Mouse (Mus musculus) embryonic facial prominence, embryonic 12.5 days (tissue): ENCODE results near the gene Evc. TPM values are rescaled to one million over a fixed set of nuclear protein-coding genes. Genes with fewer than 3 reads are reported as not detected.

Experiments
- ATAC-seq: fragments of 200-750 bp; cut with Nextera tagmentation; 2 replicates; pipeline ENCODE4 v1.8.0; 2017; ENCODE audit not compliant: insufficient number of reproducible peaks, insufficient read depth, low FRiP score, low TSS enrichment
- H3K27ac ChIP-seq: fragments of 300-500 bp; sonication (generic); 2 replicates; pipeline ENCODE4 v1.5.1; 2016; ENCODE audit warnings: mild to moderate bottlenecking
- H3K27me3 ChIP-seq: fragments of 300-500 bp; sonication (generic); 2 replicates; pipeline ENCODE4 v1.6.1; 2016; ENCODE audit warnings: mild to moderate bottlenecking, moderate library complexity
- H3K36me3 ChIP-seq: fragments of 300-500 bp; sonication (generic); 2 replicates; pipeline ENCODE4 v1.6.1; 2016; ENCODE audit warnings: mild to moderate bottlenecking
- H3K4me1 ChIP-seq: fragments of 300-500 bp; sonication (generic); 2 replicates; pipeline ENCODE4 v1.6.1; 2016
- H3K4me2 ChIP-seq: fragments of 300-500 bp; sonication (generic); replicated peaks from 2 replicates; pipeline ENCODE4 v1.6.1; 2016; ENCODE audit warnings: mild to moderate bottlenecking, moderate library complexity
- H3K4me3 ChIP-seq: fragments of 300-500 bp; sonication (generic); 2 replicates; pipeline ENCODE4 v1.5.1; 2016; ENCODE audit warnings: mild to moderate bottlenecking
- H3K9ac ChIP-seq: fragments of 300-500 bp; sonication (generic); 2 replicates; pipeline ENCODE4 v1.6.1; 2016; ENCODE audit warnings: mild to moderate bottlenecking, moderate library complexity
- H3K9me3 ChIP-seq: fragments of 300-500 bp; sonication (generic); 2 replicates; pipeline ENCODE4 v1.6.1; 2016; ENCODE audit warnings: mild to moderate bottlenecking, moderate library complexity
- WGBS: fragments of 180-500 bp; shearing (Covaris S2); methylation state at CpG from one replicate; pipeline ENCODE4 v1.1.7; 2016; 5-methylcytosine and 5-hydroxymethylcytosine counted together
- polyA plus RNA-seq: library from polyadenylated mRNA; unstranded; fragments of >200 nt; fragmentation: Nextera tagmentation; extraction: Ambion mirVana; gene quantifications from 2 replicates; pipeline ENCODE4 v1.2.1, GENCODE M21; 2016

The Evc gene
- polyA plus RNA-seq, 1 experiment from 2014 or later: 39.2 TPM

DNA sequence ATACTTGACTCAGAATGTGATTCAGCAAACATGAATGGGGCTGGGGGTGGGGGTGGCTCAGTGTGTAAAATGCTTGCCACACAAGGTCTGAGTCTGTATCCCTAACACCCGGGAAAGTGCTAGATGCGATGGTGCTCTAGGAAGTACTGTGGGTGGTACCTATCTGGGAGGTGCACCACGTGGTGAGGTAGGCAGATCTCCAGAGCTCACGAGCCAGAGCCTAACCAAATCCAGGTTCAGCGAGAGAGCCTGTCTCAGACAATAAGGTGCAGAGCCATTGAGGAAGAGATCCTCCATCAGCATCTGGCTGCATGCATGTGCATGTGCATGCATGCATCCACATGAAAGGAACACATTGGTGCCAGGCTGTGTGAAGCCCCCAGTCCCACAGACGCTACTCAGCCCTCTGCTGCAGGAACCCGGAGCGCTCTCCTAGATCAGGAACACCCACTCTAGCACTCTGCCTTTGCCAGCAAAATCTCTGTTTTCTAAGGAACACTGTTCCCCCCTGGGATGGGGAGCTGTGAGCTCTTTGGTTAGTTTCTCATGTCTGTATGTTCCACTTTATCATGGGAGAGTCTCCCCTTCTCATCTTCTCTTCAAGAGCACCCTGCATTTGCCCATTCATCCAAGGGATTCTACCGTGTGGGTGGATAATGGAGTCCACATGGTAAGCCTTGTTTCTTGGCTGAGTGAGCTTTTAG lies 84.4 kb downstream of the Evc start:
- Histone ChIP-seq H3K27me3 (peaks cover under 1% of the 10 kb centered on the region), H3K36me3 (no peaks in the 10 kb centered on the region), H3K9me3 (no peaks in the 10 kb centered on the region), H3K4me2 (no peak overlapping the region), H3K4me1 (no peaks in the 10 kb centered on the region), H3K27ac (no peak overlapping the region), H3K4me3 (no peak overlapping the region), H3K9ac (no peak overlapping the region)
- no peak for ATAC-seq
- WGBS: 81% methylated on average over 9 of the region's 9 CpGs

DNA sequence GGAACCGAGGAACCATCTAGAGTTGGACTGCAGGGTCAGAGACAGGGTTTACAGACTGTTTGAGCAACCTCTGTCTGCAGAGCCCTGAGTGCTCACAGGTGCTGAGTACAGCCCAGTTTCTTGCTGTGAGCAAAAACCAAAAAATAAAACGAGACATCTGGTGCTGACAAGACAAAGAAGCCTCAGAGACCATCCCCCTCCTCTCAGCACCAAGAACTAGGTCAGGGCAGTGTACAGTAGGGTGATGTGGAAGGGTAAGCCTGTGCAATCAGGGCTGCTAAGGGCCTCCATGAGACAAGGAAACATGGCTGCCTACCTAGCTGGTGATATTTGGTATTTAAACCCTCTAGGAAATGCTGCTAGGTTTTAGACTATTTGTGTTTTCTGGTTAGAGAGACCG lies 85.1 kb downstream of the Evc start:
- Histone ChIP-seq H3K4me1 (peaks cover 2% of the 10 kb centered on the region; the same call in 1 of the 2 replicates), H3K4me2 (no peak overlapping the region), H3K9me3 (no peaks in the 10 kb centered on the region), H3K9ac (no peak overlapping the region), H3K36me3 (no peaks in the 10 kb centered on the region), H3K4me3 (no peak overlapping the region), H3K27me3 (peaks cover 7% of the 10 kb centered on the region), H3K27ac (no peak overlapping the region)
- 70% methylated on average over 3 of the region's 3 CpGs for WGBS
- no peak for ATAC-seq

- peaks cover 15% of the 10 kb centered on the region; the same call in 1 of the 2 replicates for H3K4me1 ChIP-seq
- no peaks in the 10 kb centered on the region for H3K36me3 ChIP-seq
- no peak for ATAC-seq
- no peak overlapping the region for H3K27ac ChIP-seq
- H3K4me2 ChIP-seq: no peak overlapping the region
- peaks cover 35% of the 10 kb centered on the region for H3K27me3 ChIP-seq
- no peaks in the 10 kb centered on the region for H3K9me3 ChIP-seq
- WGBS: 78% methylated on average over 3 of the region's 3 CpGs
- no peak overlapping the region for H3K4me3 ChIP-seq
- no peak overlapping the region for H3K9ac ChIP-seq
Measured at GRCm38 (mm10) chr5:37248870-37249269, 87.8 kb downstream of the Evc start.

DNA sequence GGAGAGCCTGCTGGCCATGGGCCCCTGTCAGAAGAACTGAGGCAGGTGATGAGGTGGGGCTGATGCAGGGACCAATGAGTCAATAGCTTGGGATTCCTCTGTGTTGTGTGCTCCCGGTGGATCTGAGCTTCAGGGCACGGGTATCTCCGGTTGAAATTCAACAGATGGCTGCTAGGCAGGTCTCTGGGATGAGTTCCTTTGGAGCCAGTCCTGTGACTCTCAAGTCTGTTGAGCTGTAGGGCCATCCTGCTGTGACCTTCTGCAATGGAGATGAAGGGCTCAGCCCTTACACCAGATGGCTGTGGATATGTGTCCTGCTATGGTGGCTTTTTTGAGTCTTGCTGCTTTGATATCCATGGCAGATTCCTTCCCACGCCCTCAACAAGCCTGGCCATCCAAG lies 89.2 kb downstream of the Evc start:
- WGBS: 64% methylated on average over 4 of the region's 4 CpGs
- no peak for ATAC-seq
- Histone ChIP-seq H3K9me3 (no peaks in the 10 kb centered on the region), H3K4me1 (peaks cover 16% of the 10 kb centered on the region), H3K4me3 (peak overlapping the region; percentile 58; the same call in 1 of the 2 replicates), H3K4me2 (peak overlapping the region; percentile 92), H3K27me3 (peaks cover 48% of the 10 kb centered on the region), H3K9ac (no peak overlapping the region), H3K36me3 (no peaks in the 10 kb centered on the region), H3K27ac (no peak overlapping the region)

DNA sequence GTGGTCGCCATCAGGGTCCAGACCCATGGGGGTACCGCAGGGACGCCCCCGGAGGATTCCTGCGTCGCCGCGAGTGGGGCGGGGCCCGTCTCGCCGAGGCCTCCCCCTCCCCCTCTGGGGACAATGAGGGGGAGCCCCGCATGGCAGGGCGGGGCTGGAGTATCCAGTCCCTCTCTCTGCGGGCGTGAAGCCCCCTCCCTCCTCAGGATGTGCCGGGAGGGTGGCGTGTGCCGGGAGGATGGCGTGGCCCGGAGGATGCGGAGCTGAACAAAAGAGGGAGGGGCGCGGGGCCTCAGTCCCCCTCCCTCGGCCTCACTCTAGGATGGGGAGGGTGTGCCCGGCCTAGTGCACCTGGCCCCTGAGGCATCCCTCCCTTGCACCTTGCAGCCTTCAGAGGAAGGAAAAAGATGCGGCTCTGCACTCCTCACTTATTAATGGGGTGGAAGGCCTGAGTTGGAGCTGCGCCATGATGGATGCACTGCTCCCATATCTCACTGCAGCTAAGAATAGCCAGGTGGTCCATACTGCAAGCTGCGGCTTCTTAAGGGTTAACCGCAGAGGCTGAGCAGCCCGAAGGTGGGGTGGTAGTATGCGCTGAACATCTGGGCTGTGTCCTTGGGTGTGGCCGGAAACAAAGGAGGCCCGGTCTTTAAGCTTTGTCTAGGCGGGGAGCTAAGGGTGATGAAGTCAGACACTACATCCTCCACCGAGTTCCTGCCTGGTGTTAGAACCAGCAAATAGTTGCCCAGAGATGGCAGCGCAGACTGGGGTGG lies 90.4 kb downstream of the Evc start:
- Histone ChIP-seq H3K27ac (peak overlapping the region; percentile 69), H3K36me3 (no peaks in the 10 kb centered on the region), H3K9ac (peak overlapping the region; percentile 54), H3K9me3 (no peaks in the 10 kb centered on the region), H3K4me3 (peak overlapping the region; percentile 58), H3K4me2 (peak overlapping the region; percentile 92), H3K27me3 (peaks cover 59% of the 10 kb centered on the region), H3K4me1 (peaks cover 27% of the 10 kb centered on the region)
- ATAC-seq: 0 out of 2 replicates have a peak, but pooled peaks have one; percentile 19
- 2% methylated on average over 36 of the region's 37 CpGs for WGBS

DNA sequence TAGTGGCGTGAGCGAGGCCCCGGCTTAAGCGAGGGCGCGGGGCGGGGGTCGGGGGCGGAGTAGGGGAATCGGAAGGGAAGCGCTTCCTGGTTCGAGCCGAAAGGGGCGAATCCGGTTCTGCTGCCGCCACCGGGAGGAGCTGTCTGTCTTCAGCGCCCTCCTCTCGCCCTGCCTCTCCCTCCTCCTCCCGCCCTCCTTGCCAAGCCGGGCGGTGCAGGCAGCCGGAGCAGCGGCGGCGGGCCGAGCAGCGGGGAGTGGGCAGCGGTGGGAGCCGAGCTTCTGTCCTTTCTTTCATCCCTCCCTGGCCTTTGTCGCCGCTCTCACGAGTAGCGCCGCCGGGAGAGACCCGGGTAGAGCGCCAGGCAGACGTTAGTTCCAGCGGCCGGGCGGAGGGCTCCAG lies 91.0 kb downstream of the Evc start:
- Histone ChIP-seq H3K9ac (peak overlapping the region; percentile 54), H3K9me3 (no peaks in the 10 kb centered on the region), H3K4me2 (peak overlapping the region; percentile 92), H3K4me3 (peak overlapping the region; percentile 58), H3K4me1 (peaks cover 27% of the 10 kb centered on the region), H3K36me3 (no peaks in the 10 kb centered on the region), H3K27ac (peak overlapping the region; percentile 69), H3K27me3 (peaks cover 66% of the 10 kb centered on the region)
- 0 out of 2 replicates have a peak, but pooled peaks have one; percentile 11 for ATAC-seq
- WGBS: under 1% methylated on average over 28 of the region's 42 CpGs

- no peaks in the 10 kb centered on the region for H3K36me3 ChIP-seq
- WGBS: 35% methylated on average over 9 of the region's 9 CpGs
- no peaks in the 10 kb centered on the region for H3K9me3 ChIP-seq
- peaks cover 75% of the 10 kb centered on the region for H3K27me3 ChIP-seq
- peak overlapping the region; percentile 92 for H3K4me2 ChIP-seq
- H3K9ac ChIP-seq: no peak overlapping the region; the same call in 1 of the 2 replicates
- H3K4me1 ChIP-seq: peaks cover 27% of the 10 kb centered on the region
- no peak for ATAC-seq
- 0 out of 2 replicates have a peak overlapping the region, but pooled peaks have one; percentile 36 for H3K27ac ChIP-seq
- H3K4me3 ChIP-seq: peak overlapping the region; percentile 58; the same call in 1 of the 2 replicates
Measured at GRCm38 (mm10) chr5:37244666-37245242, 91.9 kb downstream of the Evc start.

DNA sequence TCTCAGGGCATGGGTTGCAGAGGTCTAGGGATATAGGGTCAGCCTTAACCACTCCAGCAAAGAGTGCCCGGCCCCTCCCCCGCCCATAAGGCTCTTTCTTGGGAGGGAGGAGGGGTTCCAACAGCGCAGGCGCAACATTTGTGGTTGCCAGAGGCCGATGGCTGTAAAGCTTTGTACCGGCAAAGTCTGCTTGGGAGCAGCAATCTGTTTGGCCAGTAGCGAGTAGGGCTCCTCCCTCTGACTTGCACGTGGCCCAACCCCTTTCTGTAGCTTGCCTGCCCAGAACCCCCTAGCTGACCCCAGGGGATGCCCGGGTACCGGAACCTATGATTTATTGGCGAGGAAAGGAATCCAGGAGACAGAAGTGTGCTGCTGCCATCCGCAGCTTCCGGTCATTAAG lies 92.5 kb downstream of the Evc start:
- 2% methylated on average over 13 of the region's 13 CpGs for WGBS
- H3K36me3 ChIP-seq: no peaks in the 10 kb centered on the region
- no peak for ATAC-seq
- no peak overlapping the region for H3K9ac ChIP-seq
- H3K4me2 ChIP-seq: peak overlapping the region; percentile 92; the same call in 1 of the 2 replicates
- no peaks in the 10 kb centered on the region for H3K9me3 ChIP-seq
- H3K27ac ChIP-seq: no peak overlapping the region
- 0 out of 2 replicates have a peak overlapping the region, but pooled peaks have one; percentile 9 for H3K4me3 ChIP-seq
- H3K4me1 ChIP-seq: peaks cover 27% of the 10 kb centered on the region
- H3K27me3 ChIP-seq: peaks cover 79% of the 10 kb centered on the region

- H3K27me3 ChIP-seq: peaks cover 79% of the 10 kb centered on the region
- H3K4me2 ChIP-seq: 0 out of 2 replicates have a peak overlapping the region, but pooled peaks have one; percentile 92
- H3K9ac ChIP-seq: no peak overlapping the region
- no peaks in the 10 kb centered on the region for H3K36me3 ChIP-seq
- no peaks in the 10 kb centered on the region for H3K9me3 ChIP-seq
- ATAC-seq: no peak
- peaks cover 27% of the 10 kb centered on the region for H3K4me1 ChIP-seq
- H3K27ac ChIP-seq: no peak overlapping the region
- no peak overlapping the region for H3K4me3 ChIP-seq
- WGBS: 2% methylated on average over 19 of the region's 19 CpGs
Measured at GRCm38 (mm10) chr5:37243169-37243886, 93.4 kb downstream of the Evc start.

- Histone ChIP-seq H3K4me1 (peaks cover 27% of the 10 kb centered on the region), H3K27ac (no peak overlapping the region), H3K9ac (peak overlapping the region; percentile 25; the same call in 1 of the 2 replicates), H3K36me3 (no peaks in the 10 kb centered on the region), H3K4me2 (peak overlapping the region; percentile 79), H3K27me3 (peaks cover 82% of the 10 kb centered on the region), H3K9me3 (no peaks in the 10 kb centered on the region), H3K4me3 (peak overlapping the region; percentile 41)
- 9% methylated on average over 44 of the region's 44 CpGs for WGBS
- no peak for ATAC-seq
Measured at GRCm38 (mm10) chr5:37242360-37243168, 94.1 kb downstream of the Evc start.
